Mouse (Mus musculus): ENCODE results near the gene Fam227b. TPM values are rescaled to one million over a fixed set of nuclear protein-coding genes. Genes with fewer than 3 reads are reported as not detected.

Gene Fam227b
- polyA plus RNA-seq, 1 experiment from 2014 or later = not detected

- no peaks in the 10 kb centered on the region for H3K79me2 ChIP-seq (ENCODE audit: inconsistent target)
- peaks cover 43% of the 10 kb centered on the region for H3K36me3 ChIP-seq (ENCODE audit: inconsistent target)
- 83% methylated on average over 5 of the region's 5 CpGs for WGBS (ENCODE audit: missing documents)
- H3K27ac ChIP-seq = no peak overlapping the region
- no peak overlapping the region for H3K4me3 ChIP-seq (ENCODE audit: inconsistent target)
These were observed 175.9 kb downstream of the Fam227b start for GRCm38 (mm10) chr2:125975808-125976345.

GRCm38 (mm10) chr2:125975206-125975605, 176.6 kb downstream of the Fam227b start:
- H3K4me3 ChIP-seq (ENCODE audit: inconsistent target) = no peak overlapping the region
- WGBS (ENCODE audit: missing documents) = 98% methylated on average over 10 of the region's 10 CpGs
- H3K27ac ChIP-seq = no peak overlapping the region
- peaks cover 43% of the 10 kb centered on the region for H3K36me3 ChIP-seq (ENCODE audit: inconsistent target)
- no peaks in the 10 kb centered on the region for H3K79me2 ChIP-seq (ENCODE audit: inconsistent target)

GRCm38 (mm10) chr2:125973207-125973606, 178.6 kb downstream of the Fam227b start:
- 95% methylated on average over 6 of the region's 6 CpGs for WGBS (ENCODE audit: missing documents)

GRCm38 (mm10) chr2:125968811-125969210, 183.0 kb downstream of the Fam227b start:
- Histone ChIP-seq H3K36me3 (ENCODE audit: inconsistent target) (peaks cover 42% of the 10 kb centered on the region; the same call in 1 of the 2 replicates), H3K4me3 (ENCODE audit: inconsistent target) (no peak overlapping the region), H3K79me2 (ENCODE audit: inconsistent target) (no peaks in the 10 kb centered on the region), H3K27ac (no peak overlapping the region)
- no CpG with 5 or more reads among the region's 1 CpGs for WGBS (ENCODE audit: missing documents)

More at GRCm38 (mm10) chr2:125973207-125973606, 178.6 kb downstream of the Fam227b start:
- peaks cover 55% of the 10 kb centered on the region; the same call in 1 of the 2 replicates for H3K36me3 ChIP-seq (ENCODE audit: inconsistent target)
- no peaks in the 10 kb centered on the region for H3K79me2 ChIP-seq (ENCODE audit: inconsistent target)
- no peak overlapping the region for H3K4me3 ChIP-seq (ENCODE audit: inconsistent target)
- H3K27ac ChIP-seq = no peak overlapping the region

GRCm38 (mm10) chr2:125948195-125948594, 203.6 kb downstream of the Fam227b start:
- H3K27ac ChIP-seq = no peak overlapping the region
- H3K36me3 ChIP-seq (ENCODE audit: inconsistent target) = peaks cover 52% of the 10 kb centered on the region
- 69% methylated on average over 2 of the region's 2 CpGs for WGBS (ENCODE audit: missing documents)
- H3K4me3 ChIP-seq (ENCODE audit: inconsistent target) = no peak overlapping the region
- no peaks in the 10 kb centered on the region for H3K79me2 ChIP-seq (ENCODE audit: inconsistent target)

GRCm38 (mm10) chr2:125943301-125943700, 208.5 kb downstream of the Fam227b start:
- H3K79me2 ChIP-seq (ENCODE audit: inconsistent target) = no peaks in the 10 kb centered on the region
- no peak overlapping the region for H3K4me3 ChIP-seq (ENCODE audit: inconsistent target)
- 100% methylated on average over 1 of the region's 1 CpGs for WGBS (ENCODE audit: missing documents)

GRCm38 (mm10) chr2:125941111-125941785, 210.6 kb downstream of the Fam227b start:
- Histone ChIP-seq H3K79me2 (ENCODE audit: inconsistent target) (no peaks in the 10 kb centered on the region), H3K27ac (no peak overlapping the region), H3K36me3 (ENCODE audit: inconsistent target) (peaks cover 30% of the 10 kb centered on the region), H3K4me3 (ENCODE audit: inconsistent target) (no peak overlapping the region)
- WGBS (ENCODE audit: missing documents) = 93% methylated on average over 6 of the region's 6 CpGs

More at GRCm38 (mm10) chr2:125943301-125943700, 208.5 kb downstream of the Fam227b start:
- Histone ChIP-seq H3K27ac (no peak overlapping the region), H3K36me3 (ENCODE audit: inconsistent target) (peaks cover 38% of the 10 kb centered on the region)

- Histone ChIP-seq H3K27ac (no peak overlapping the region), H3K4me3 (ENCODE audit: inconsistent target) (no peak overlapping the region), H3K79me2 (ENCODE audit: inconsistent target) (no peaks in the 10 kb centered on the region), H3K36me3 (ENCODE audit: inconsistent target) (peaks cover 36% of the 10 kb centered on the region)
- WGBS (ENCODE audit: missing documents) = 76% methylated on average over 6 of the region's 6 CpGs
These were observed 212.7 kb downstream of the Fam227b start for GRCm38 (mm10) chr2:125938993-125939642.

- 91% methylated on average over 5 of the region's 5 CpGs for WGBS (ENCODE audit: missing documents)
- Histone ChIP-seq H3K4me3 (ENCODE audit: inconsistent target) (no peak overlapping the region), H3K36me3 (ENCODE audit: inconsistent target) (peaks cover 56% of the 10 kb centered on the region), H3K79me2 (ENCODE audit: inconsistent target) (no peaks in the 10 kb centered on the region), H3K27ac (no peak overlapping the region)
These were observed 215.4 kb downstream of the Fam227b start for GRCm38 (mm10) chr2:125936396-125936795.

GRCm38 (mm10) chr2:125933977-125934376, 217.8 kb downstream of the Fam227b start:
- no peak overlapping the region for H3K4me3 ChIP-seq (ENCODE audit: inconsistent target)

More at GRCm38 (mm10) chr2:125933977-125934376, 217.8 kb downstream of the Fam227b start:
- no peak overlapping the region for H3K27ac ChIP-seq
- WGBS (ENCODE audit: missing documents) = 98% methylated on average over 3 of the region's 3 CpGs
- H3K79me2 ChIP-seq (ENCODE audit: inconsistent target) = no peaks in the 10 kb centered on the region
- peaks cover 52% of the 10 kb centered on the region for H3K36me3 ChIP-seq (ENCODE audit: inconsistent target)

Other genes with a start within 250 kb of the Fam227b start
- 0.11 to 0.12 TPM in 2 of 3 replicates, not detected in the other for gene Fgf7, start 117.3 kb downstream of the Fam227b start, polyA plus RNA-seq (2018)
- 4.7 to 9.1 TPM (median 6.0 TPM) in 3 replicates for gene Dtwd1, start 137 bp upstream of the Fam227b start, polyA plus RNA-seq (2018)
- not detected in 3 replicates for gene Gm17555, start 63.1 kb upstream of the Fam227b start, polyA plus RNA-seq (2018)